Mouse (Mus musculus): ENCODE results near the gene Lmo7.

The Lmo7 gene

DNA sequence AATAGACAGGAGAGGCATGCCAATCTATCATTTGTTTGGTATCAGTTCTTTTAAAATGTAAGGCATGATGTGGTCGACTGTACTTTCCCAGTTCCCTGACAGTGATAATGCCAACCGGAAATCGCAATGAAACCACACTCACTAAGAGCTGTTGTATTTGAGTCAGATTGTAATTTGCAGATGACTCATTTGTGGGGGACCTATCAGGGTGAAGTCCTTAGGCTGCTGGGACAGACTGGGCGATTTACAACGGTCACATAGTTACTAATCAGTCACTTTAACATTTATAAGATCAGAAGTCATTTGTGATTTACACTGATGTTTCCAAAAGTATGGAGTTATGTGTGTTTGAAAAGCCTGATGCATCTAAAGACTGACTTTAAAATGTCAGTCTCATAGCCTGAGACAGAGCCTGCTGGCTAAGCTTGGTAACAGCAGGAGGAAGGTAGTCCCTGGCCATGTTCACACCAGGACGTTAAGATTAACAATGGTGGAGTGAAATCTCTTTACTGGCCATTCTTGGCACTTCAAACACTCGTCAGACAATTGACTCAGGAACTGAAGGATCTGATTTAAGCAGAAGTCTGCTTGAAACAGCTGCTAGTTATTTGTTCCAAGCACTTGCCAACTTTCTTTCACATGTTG is 149.4 kb downstream of the Lmo7 start:
- no peak for DNase-seq

DNA sequence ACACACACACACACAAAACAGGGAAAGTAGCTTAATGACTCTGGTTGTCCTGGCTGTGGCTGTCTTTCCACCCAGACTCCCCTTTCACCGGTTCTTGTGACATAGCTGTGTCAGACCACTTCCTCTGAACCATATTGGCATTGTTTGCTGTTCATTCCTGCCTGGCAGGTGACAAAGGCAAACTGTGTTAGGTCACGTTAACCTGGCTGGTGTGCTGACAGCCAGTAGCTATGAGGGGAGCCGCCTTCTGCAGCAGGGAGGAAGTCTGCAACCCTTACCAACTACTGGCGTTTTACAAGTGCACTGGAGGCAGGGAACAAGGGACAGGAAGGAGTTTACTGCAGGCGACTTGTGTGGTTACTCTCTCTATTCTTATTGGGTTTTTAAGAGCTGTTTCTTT is 153.2 kb downstream of the Lmo7 start:
- peak; percentile 15 for DNase-seq

DNA sequence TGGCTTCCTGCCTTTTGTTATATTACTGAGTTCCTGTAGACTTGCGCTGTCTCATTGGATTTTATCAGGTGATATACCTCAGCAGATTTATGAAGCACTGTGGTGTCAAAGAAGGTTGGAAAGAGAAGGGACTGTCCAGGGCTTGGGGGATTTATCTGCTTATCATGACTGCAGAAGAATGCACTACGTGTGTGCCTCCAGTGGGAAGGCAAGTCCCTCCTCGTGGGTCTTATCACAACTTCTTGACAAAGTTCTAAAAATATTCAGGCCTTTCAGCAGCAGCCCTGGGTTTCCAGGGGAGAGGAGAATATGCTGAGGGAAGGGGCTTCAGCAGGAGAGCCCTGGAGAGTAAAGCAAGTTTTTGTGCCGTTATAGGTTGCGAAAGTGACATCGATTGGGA is 154.0 kb downstream of the Lmo7 start:
- DNase-seq: no peak

DNA sequence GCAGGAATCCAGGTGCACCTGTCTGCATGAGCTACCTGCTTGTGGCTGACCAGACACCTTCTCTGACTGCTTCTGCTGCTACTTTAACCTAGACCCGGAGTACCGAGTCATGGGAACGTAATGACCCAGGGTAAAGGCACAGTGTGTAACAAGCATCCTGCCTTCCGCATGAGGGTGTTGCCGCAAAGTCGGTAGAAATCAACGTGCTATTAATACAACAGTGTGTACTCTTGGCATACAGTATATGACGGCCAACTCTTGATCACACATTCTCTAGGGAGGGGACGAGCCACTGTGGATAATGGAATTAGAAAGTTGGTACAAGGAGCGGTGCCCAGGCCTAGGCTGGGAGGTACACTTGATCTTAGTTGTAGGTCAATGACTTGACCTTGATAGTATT is 156.6 kb downstream of the Lmo7 start:
- no peak for DNase-seq

- DNase-seq: no peak
Measured at GRCm38 (mm10) chr14:101891903-101892448, 162.2 kb downstream of the Lmo7 start.

GRCm38 (mm10) chr14:101892496-101892895 is 162.7 kb downstream of the Lmo7 start:
- no peak for DNase-seq

DNA sequence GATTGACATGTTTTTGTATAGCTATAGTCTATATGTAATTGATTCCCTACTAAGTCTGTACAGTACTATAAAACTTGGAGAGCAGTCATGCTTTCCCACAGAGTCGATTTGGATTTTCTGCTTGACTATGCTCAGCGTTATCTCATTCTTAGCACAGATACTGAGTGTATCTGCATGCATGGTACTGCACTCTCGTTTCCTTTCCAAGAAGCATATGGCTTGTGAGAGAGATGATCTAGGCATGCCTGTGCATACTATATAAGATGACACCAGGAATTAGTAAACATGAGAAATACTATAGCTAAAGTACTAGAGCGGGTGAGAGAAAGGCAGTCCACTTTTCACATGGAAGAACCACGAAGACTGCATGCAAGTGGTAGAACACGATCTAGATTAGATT is 163.5 kb downstream of the Lmo7 start:
- DNase-seq: no peak

DNA sequence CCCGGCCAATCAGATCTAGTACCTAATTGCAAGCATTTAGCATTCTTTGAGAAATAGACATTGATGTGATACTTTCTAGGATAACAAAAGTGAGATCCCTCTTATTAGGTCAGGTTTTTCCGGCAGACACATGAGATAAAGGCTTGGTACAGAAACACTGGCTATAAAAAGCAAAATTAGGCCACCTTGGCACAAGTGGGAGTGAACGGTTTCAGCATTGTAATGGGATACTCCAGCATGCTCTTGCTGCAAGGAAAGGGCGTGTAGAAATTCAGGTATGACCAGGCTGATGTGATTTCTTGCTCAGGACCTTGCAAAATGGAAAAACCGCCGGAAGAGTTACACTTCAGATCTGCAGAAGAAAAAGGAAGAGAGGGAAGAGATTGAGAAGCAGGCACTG is 168.5 kb downstream of the Lmo7 start:
- DNase-seq: no peak

DNA sequence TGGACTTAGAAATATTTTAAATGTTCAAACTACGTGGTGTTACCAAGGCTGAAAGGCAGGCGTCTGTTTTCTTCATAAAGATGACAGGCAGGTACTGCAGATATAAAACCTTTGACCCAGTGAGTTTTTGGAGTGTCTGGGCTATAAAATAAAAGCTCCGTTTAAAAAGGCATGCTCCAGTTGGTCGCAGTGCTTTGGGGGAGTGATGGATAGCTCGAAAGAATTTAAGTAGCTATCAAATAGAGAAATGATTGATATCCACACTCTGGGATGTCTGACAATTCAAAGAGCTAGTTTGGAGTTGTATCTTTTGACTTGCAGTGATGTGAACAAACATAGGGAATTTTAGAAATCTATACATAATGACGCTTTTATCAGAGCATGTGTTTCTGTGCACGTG is 171.7 kb downstream of the Lmo7 start:
- DNase-seq: no peak

GRCm38 (mm10) chr14:101901976-101902375 is 172.2 kb downstream of the Lmo7 start:
- DNase-seq: no peak

GRCm38 (mm10) chr14:101903722-101904121 is 174.0 kb downstream of the Lmo7 start:
- DNase-seq: no peak

DNA sequence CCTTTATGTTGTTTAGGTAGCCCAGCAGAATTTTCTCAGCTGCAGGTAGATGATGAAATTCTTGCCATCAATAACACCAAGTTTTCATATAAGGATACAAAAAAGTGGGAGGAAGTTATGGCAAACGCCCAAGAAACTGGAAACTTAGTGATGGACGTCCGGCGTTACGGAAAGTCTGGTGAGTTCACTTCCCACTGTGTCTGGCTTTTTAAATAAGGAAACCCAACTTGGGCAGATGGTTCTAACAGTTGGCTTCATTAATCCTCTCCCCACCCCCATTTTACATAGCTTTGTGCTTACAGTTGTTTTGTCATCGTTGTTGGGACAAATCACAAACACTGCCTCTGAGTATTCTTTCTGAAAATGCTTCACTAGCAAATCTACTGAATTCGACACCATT is 182.2 kb downstream of the Lmo7 start:
- no peak for DNase-seq

- no peak for DNase-seq
Measured at GRCm38 (mm10) chr14:101912392-101912791, 182.6 kb downstream of the Lmo7 start.

DNA sequence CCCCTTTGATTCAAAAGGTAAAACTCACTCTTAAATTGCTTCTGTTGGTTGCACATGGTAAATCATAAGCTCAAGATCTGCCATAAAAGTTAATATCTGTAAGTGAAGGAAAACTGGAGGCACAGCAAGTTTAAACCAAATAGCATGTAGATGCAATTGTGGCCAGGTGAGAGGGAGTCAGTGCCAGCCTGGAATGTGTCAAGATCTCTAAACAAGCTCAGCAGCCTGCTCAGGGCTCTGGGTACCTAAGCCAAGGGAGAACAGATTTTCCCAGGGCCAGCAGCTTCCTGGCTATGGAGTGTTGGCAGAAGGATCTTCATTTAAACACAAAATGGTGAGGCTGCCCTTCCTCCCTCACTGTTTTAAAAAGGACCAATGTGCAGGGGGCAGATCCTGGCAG is 184.6 kb downstream of the Lmo7 start:
- DNase-seq: no peak

- no peak for DNase-seq
Measured at GRCm38 (mm10) chr14:101915867-101916266, 186.1 kb downstream of the Lmo7 start.

- DNase-seq: no peak
Measured at GRCm38 (mm10) chr14:101918471-101918870, 188.7 kb downstream of the Lmo7 start.

- DNase-seq: no peak
Measured at GRCm38 (mm10) chr14:101927646-101928244, 198.0 kb downstream of the Lmo7 start.

DNA sequence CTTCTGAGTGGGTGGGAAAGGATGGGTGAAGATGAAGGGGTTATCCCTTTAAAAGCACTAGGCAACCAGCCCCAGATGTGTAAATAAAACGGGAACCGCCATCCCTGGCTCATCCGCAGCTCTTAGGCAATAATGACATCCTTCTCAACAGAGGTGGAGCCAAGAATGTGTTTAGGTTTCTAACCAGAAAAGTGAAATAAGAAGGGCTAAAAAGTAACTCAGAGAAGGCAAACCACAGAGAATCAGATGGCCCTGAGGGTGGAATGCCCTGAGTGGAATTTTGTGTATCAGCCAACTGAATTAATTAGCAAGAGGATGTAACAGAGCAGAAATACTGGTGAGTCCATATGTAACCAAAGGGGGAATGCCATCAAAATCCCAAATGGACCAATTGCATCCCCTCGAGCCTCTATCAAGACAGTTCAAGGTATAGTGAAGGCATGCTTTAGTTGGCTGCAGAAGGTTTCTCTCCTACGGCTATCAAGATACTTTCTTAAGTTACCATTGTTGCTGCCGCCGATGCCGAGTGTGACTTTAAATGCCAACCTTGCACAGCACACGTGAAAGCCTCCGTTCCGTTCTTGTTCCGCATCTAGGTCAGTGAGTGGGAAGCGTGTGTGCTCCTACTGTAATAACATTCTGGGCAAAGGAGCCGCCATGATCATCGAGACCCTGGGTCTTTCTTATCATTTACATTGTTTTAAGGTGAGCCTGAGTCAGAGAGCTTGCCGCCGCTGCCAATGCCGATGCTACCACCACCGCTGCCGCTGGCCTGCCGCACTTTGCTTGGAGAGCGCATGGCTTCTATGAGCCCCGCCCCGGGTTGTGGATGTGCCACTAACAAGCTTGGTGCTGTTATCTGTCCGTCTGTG is 201.1 kb downstream of the Lmo7 start:
- no peak for DNase-seq

GRCm38 (mm10) chr14:101931448-101931750 is 201.6 kb downstream of the Lmo7 start:
- no peak for DNase-seq

GRCm38 (mm10) chr14:101933551-101933950 is 203.8 kb downstream of the Lmo7 start:
- no peak for DNase-seq

DNA sequence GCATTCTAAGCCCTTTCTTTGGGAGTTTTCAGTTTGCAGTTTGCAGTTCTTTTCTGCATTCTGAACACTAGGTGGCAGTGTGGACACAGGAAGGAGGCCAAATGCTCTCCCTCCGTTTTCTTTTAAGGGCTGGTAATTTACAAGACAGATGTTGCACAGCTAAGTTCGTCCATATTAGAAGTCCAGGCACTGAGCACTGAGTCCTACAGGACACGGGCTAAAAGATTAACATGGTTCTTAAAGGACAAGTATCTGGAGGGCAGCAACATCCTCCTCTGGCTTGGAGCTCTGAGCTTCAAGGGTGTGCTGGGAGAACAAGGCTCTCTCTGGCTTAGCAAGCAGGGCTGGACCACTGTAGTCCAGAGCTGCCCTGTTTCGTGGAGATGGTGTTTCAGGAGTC is 213.2 kb downstream of the Lmo7 start:
- peak; percentile 28 for DNase-seq

DNA sequence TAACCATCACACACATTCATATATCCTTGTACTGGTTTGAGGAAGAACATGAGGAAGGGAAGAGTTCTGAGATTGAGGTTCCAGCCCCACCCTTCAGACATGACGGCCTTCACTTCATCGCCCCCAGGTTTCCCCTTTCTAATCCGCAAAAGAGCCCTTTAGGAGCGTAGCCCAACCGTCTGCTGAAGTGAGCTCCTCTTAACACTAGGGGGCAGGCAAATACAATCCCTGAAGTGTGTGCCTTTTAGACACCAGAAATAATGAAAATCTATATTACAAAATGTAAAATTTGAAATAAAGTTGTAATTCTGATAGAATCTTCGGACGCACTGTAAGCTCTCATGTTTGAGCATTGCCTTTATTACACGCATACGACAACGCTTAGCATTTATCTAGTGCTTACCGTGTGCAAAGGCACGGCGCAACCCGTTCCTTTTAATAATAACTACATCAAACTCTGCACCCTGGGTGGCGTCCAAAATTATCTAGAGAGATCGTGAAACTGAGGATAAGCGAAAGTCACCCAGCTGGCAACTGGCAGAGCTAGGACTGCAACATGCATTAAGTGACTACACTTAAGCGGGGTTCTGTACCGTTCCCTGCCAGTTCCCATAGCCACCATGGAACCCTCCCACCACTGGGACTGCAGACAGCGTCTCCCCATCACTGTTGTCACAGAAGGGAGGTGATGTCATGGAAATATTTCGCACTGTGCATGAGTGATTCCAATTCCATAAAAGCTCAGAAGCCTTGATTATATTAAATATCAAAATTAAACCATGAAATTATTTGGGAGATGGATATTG is 217.2 kb downstream of the Lmo7 start:
- DNase-seq: peak; percentile 33

- peak; percentile 20 for DNase-seq
Measured at GRCm38 (mm10) chr14:101949114-101949513, 219.4 kb downstream of the Lmo7 start.

All from thymus, postnatal 4 days (tissue).